Mouse (Mus musculus): ENCODE data around the gene Drap1. TPM values are rescaled to one million over a fixed set of nuclear protein-coding genes. Genes with fewer than 3 reads are reported as not detected.
A peak's percentile ranks its signal among the peaks of the same experiment; 100 is the strongest.

Gene Drap1
- polyA plus RNA-seq, 1 experiment from 2014 or later = 246 TPM

DNA sequence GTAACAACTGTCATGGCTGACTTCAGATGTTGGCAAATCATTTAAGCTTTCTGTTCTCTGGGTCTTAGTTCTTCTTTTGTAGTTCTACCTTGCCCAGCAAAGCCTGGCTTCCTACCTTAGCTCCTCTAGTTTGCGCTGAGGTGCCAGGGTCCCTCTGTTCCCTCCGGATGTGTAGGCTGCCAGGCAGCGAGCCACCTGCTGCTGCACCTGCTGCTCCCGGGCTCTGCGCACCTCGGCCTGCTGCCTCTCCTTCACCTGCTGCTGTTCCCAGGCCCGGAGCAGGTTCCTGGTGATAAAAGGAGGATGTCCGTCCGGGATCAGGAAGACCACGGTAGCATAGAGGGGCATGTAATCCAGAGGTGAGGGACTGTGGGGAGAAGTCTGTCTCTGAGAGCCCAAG, 30.6 kb downstream of the Drap1 start:
- 48% methylated on average over 10 of the region's 10 CpGs for WGBS
- TF ChIP-seq CTCF (IDR thresholded peaks at IDR 0.05; ENCODE audit: low read depth) = no peak
- H3K4me2 ChIP-seq (ENCODE audit: low read length) = no peak overlapping the region
- H3K27me3 ChIP-seq (ENCODE audit: insufficient read depth, low read length) = no peaks in the 10 kb centered on the region
- peaks cover 3% of the 10 kb centered on the region; the same call in 1 of the 2 replicates for H3K4me1 ChIP-seq (replicated peaks; ENCODE audit: insufficient read depth, low read length)
- ATAC-seq (replicated peaks; ENCODE audit: low FRiP score, low read depth) = no peak
- H3K27ac ChIP-seq = no peak overlapping the region
- no peak overlapping the region for H3K9ac ChIP-seq (ENCODE audit: low read depth, low read length)
- DNase-seq (ENCODE audit: low spot score) = no peak
- H3K36me3 ChIP-seq (ENCODE audit: insufficient read depth, low read length) = no peaks in the 10 kb centered on the region
- no peaks in the 10 kb centered on the region for H3K9me3 ChIP-seq (replicated peaks; ENCODE audit: low read length)
- H3K4me3 ChIP-seq (replicated peaks; ENCODE audit: low read depth, low read length) = no peak overlapping the region

- Histone ChIP-seq H3K36me3 (ENCODE audit: insufficient read depth, low read length) (no peaks in the 10 kb centered on the region), H3K4me3 (replicated peaks; ENCODE audit: low read depth, low read length) (no peak overlapping the region), H3K27ac (no peak overlapping the region), H3K9me3 (replicated peaks; ENCODE audit: low read length) (no peaks in the 10 kb centered on the region), H3K4me2 (ENCODE audit: low read length) (no peak overlapping the region), H3K4me1 (replicated peaks; ENCODE audit: insufficient read depth, low read length) (peaks cover 3% of the 10 kb centered on the region; the same call in 1 of the 2 replicates), H3K9ac (ENCODE audit: low read depth, low read length) (no peak overlapping the region), H3K27me3 (ENCODE audit: insufficient read depth, low read length) (no peaks in the 10 kb centered on the region)
- no peak for DNase-seq (ENCODE audit: low spot score)
- no peak for TF ChIP-seq CTCF (IDR thresholded peaks at IDR 0.05; ENCODE audit: low read depth)
- WGBS = 61% methylated on average over 4 of the region's 4 CpGs
- ATAC-seq (replicated peaks; ENCODE audit: low FRiP score, low read depth) = no peak
Observed at GRCm38 (mm10) chr19:5392892-5393291, 31.9 kb downstream of the Drap1 start.

DNA sequence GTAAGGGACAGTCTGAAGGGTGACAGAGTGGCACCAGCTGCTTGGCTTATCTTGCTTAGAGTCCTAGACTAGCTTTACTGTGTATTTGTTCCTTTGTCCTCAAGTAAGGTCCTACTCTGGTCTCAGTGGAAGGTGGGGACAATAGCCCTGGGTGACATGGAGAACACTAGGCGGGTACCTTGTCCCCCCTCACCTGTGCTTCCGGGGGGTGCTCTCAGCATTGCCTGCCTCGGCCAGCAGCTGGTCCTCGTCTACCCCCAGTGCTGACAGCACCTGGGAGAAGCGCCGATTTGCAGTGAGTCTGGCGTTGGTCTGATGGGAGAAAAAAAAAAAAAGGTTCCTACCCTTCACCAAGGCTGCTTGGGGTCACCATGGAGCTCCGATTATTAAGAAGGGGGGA, 34.4 kb downstream of the Drap1 start:
- H3K27me3 ChIP-seq (ENCODE audit: insufficient read depth, low read length) = no peaks in the 10 kb centered on the region
- H3K4me2 ChIP-seq (ENCODE audit: low read length) = peak overlapping the region; percentile 62
- WGBS = 55% methylated on average over 8 of the region's 8 CpGs
- DNase-seq (ENCODE audit: low spot score) = no peak
- peak overlapping the region; percentile 90 for H3K27ac ChIP-seq
- H3K9me3 ChIP-seq (replicated peaks; ENCODE audit: low read length) = no peaks in the 10 kb centered on the region
- H3K4me1 ChIP-seq (replicated peaks; ENCODE audit: insufficient read depth, low read length) = peaks cover 7% of the 10 kb centered on the region; the same call in 1 of the 2 replicates
- TF ChIP-seq CTCF (IDR thresholded peaks at IDR 0.05; ENCODE audit: low read depth) = no peak
- peak overlapping the region; percentile 94; the same call in 1 of the 2 replicates for H3K4me3 ChIP-seq (replicated peaks; ENCODE audit: low read depth, low read length)
- no peak for ATAC-seq (replicated peaks; ENCODE audit: low FRiP score, low read depth)
- peak overlapping the region; percentile 98 for H3K9ac ChIP-seq (ENCODE audit: low read depth, low read length)
- H3K36me3 ChIP-seq (ENCODE audit: insufficient read depth, low read length) = 0 out of 2 replicates have a peak, but pooled peaks cover 4% of the 10 kb centered on the region

DNA sequence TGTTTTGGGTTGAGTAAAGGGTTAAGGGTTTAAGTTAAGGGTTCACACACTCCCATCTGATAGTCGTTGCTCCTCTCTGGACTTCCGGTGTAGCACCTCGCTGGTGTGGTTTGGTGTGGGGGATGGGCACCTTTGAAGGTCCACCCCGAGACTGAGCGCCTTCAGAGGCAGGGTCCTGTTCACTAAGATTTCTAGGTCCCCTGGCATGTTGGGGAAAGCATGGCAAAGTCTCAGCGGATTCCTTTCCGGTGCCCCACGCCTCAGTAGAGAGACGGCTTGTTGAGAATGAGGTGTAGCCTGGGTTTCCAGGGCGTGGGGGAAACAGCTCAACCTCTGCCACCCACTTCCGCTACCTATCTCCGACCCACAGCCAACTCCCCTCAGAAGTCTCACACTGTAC, 35.1 kb downstream of the Drap1 start:
- Histone ChIP-seq H3K4me1 (replicated peaks; ENCODE audit: insufficient read depth, low read length) (peaks cover 7% of the 10 kb centered on the region; the same call in 1 of the 2 replicates), H3K9ac (ENCODE audit: low read depth, low read length) (peak overlapping the region; percentile 98)

GRCm38 (mm10) chr19:5388588-5389242, 36.1 kb downstream of the Drap1 start, which contains the start of gene Sart1:
TSS of gene Sart1 (minus strand) at chr19:5388703.
- 2% methylated on average over 43 of the region's 43 CpGs for WGBS
- Histone ChIP-seq H3K4me3 (replicated peaks; ENCODE audit: low read depth, low read length) (peak within 1 kb of the TSS; percentile 94), H3K4me1 (replicated peaks; ENCODE audit: insufficient read depth, low read length) (peaks cover 7% of the 10 kb centered on the region; the same call in 1 of the 2 replicates), H3K4me2 (ENCODE audit: low read length) (peak within 1 kb of the TSS; percentile 62), H3K9ac (ENCODE audit: low read depth, low read length) (peak within 1 kb of the TSS; percentile 98), H3K9me3 (replicated peaks; ENCODE audit: low read length) (no peaks in the 10 kb centered on the region), H3K36me3 (ENCODE audit: insufficient read depth, low read length) (peaks cover 20% of the 10 kb centered on the region), H3K27me3 (ENCODE audit: insufficient read depth, low read length) (no peaks in the 10 kb centered on the region), H3K27ac (peak within 1 kb of the TSS; percentile 90)
- TF ChIP-seq CTCF (IDR thresholded peaks at IDR 0.05; ENCODE audit: low read depth) = no peak
- peak; percentile 94 for ATAC-seq (replicated peaks; ENCODE audit: low FRiP score, low read depth)
- peak; percentile 99 for DNase-seq (ENCODE audit: low spot score)

More for the DNA sequence above, 35.1 kb downstream of the Drap1 start:
- H3K9me3 ChIP-seq (replicated peaks; ENCODE audit: low read length) = no peaks in the 10 kb centered on the region
- TF ChIP-seq CTCF (IDR thresholded peaks at IDR 0.05; ENCODE audit: low read depth) = no peak
- peak overlapping the region; percentile 90 for H3K27ac ChIP-seq
- WGBS = 9% methylated on average over 12 of the region's 12 CpGs
- DNase-seq (ENCODE audit: low spot score) = peak; percentile 69
- no peaks in the 10 kb centered on the region for H3K27me3 ChIP-seq (ENCODE audit: insufficient read depth, low read length)
- peaks cover 10% of the 10 kb centered on the region; the same call in 1 of the 2 replicates for H3K36me3 ChIP-seq (ENCODE audit: insufficient read depth, low read length)
- H3K4me3 ChIP-seq (replicated peaks; ENCODE audit: low read depth, low read length) = peak overlapping the region; percentile 94
- ATAC-seq (replicated peaks; ENCODE audit: low FRiP score, low read depth) = no peak
- peak overlapping the region; percentile 62 for H3K4me2 ChIP-seq (ENCODE audit: low read length)

DNA sequence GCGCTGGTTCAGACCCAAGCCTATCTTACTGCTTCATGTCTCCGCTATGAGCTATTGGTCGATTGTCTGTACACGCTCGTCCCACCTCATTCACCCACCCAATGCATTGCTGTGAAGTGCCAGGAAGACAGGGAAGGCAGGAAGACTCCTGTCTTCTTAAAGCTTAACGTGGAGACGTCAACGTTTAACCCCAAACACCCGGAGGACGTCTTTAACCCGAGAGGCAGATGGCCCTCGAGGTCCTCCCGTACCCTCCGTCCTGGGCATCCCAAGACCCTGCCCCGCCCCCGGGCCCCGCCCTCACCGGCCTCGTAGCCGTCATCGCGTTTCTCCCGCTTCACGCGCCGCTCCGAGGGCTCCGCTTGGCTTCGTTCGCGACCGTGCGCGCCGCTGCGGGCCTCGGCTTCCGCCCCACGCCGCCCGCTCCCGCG, 36.8 kb downstream of the Drap1 start:
- ATAC-seq (replicated peaks; ENCODE audit: low FRiP score, low read depth) = peak; percentile 65
- Histone ChIP-seq H3K4me1 (replicated peaks; ENCODE audit: insufficient read depth, low read length) (peaks cover 7% of the 10 kb centered on the region; the same call in 1 of the 2 replicates), H3K4me2 (ENCODE audit: low read length) (peak overlapping the region; percentile 62)

More for the DNA sequence above, 36.8 kb downstream of the Drap1 start:
- Histone ChIP-seq H3K9ac (ENCODE audit: low read depth, low read length) (peak overlapping the region; percentile 98), H3K9me3 (replicated peaks; ENCODE audit: low read length) (no peaks in the 10 kb centered on the region), H3K4me3 (replicated peaks; ENCODE audit: low read depth, low read length) (peak overlapping the region; percentile 94), H3K27me3 (ENCODE audit: insufficient read depth, low read length) (no peaks in the 10 kb centered on the region), H3K36me3 (ENCODE audit: insufficient read depth, low read length) (peaks cover 27% of the 10 kb centered on the region), H3K27ac (peak overlapping the region; percentile 90)
- DNase-seq (ENCODE audit: low spot score) = peak; percentile 25
- no peak for TF ChIP-seq CTCF (IDR thresholded peaks at IDR 0.05; ENCODE audit: low read depth)
- WGBS = under 1% methylated on average over 42 of the region's 43 CpGs

Data from kidney, postnatal 0 days (tissue).